Mouse (Mus musculus) G1E (cell line): ENCODE results near the gene Tbc1d25.

Experiments
- CTCF ChIP-seq: IDR thresholded peaks from 2 replicates; pipeline ENCODE4 v1.5.1; 2012; ENCODE audit warnings: low read depth, low read length, inconsistent platforms, mixed read lengths
- GATA1 ChIP-seq: IDR thresholded peaks from 2 replicates; pipeline ENCODE4 v1.6.1; 2012; ENCODE audit warnings: borderline replicate concordance, low read length, inconsistent platforms, mixed read lengths

DNA sequence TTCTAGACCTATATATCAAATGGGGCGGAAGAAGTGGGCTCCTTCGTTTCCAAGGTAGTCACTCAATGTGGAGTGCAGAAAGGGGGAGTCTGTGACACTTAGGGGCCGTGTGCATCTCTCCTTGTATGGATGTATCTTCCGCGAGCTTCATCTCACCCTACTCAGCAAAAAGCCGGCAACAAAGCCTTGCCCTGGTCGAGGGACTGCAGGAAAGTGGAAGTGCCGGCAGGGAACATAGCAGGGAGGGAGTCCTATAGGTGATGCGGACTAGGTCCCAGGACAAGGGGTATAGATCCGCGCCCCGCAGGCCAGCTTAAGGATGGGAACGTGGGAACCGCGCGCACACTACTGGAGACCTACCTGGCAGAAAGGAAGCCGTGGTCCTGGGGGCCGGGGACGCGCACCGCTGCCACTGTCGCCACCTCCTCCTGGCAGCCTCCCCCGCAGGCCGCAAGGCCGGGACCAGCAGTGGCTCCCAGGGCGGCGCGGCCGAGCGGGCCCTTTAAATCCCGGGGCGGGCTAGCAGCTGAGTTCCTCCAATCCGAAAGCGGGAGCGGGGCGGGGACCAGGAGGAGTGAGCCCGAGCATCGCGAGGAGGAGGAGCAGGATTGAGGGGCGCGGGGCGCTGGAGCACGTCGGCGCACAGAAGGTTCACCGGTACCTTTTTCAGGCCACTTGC is 30.2 kb upstream of the Tbc1d25 start, which contains the start of gene Porcn:
- no peak for TF ChIP-seq CTCF
- no peak for TF ChIP-seq GATA1
